Comparison of ENCODE assay signal across 10 mouse cellular contexts in genomic region chr8:122574667-122575251, GRCm38 (mm10). TPM values are rescaled to one million over a fixed set of nuclear protein-coding genes. Genes with fewer than 3 reads are reported as not detected.
DNase-seq lines count a peak whose midpoint lies in the region; ATAC-seq and TF ChIP-seq lines count a peak whose summit lies in the region.
"Had no signal": no experiment of that assay in that cellular context is flagged by ENCODE, and none has a peak within 500 bp of the region (broad histone marks: within the 10 kb centered on the region; RNA-seq: fewer than 3 reads in every experiment).

No protein-coding gene starts in this region.

- DNase-seq in heart, adult 8-10 months (ENCODE audit: low spot score): no peak
- DNase-seq in G1E (ENCODE audit: low spot score): no peak
- DNase-seq in midbrain, embryonic 11.5 days (ENCODE audit: low spot score, missing footprints): peak; percentile 82
- no peak for DNase-seq in cerebellum, adult 2 months
- DNase-seq in urinary bladder, postnatal 10 days (ENCODE audit: low spot score): no peak
- no peak for DNase-seq in cerebellum, postnatal 4 days (ENCODE audit: low spot score in 2 of 2)
- DNase-seq: retina, postnatal 1 day had no signal

- H3K9ac ChIP-seq in heart, embryonic 12.5 days: 0 out of 2 replicates have a peak overlapping the region, but pooled peaks have one; percentile 9
- peak overlapping the region; percentile 83; the same call in 1 of the 2 replicates for H3K9ac ChIP-seq in intestine, embryonic 15.5 days
- H3K9ac ChIP-seq in midbrain, embryonic 11.5 days (ENCODE audit: low read length): no peak overlapping the region

- H3K9me3 ChIP-seq in heart, embryonic 12.5 days (replicated peaks): no peaks in the 10 kb centered on the region
- H3K9me3 ChIP-seq in G1E (replicated peaks): no peaks in the 10 kb centered on the region
- H3K9me3 ChIP-seq in intestine, embryonic 15.5 days: no peaks in the 10 kb centered on the region
- H3K9me3 ChIP-seq in midbrain, embryonic 11.5 days (ENCODE audit: control insufficient read depth, low read length): no peaks in the 10 kb centered on the region

- H3K36me3 ChIP-seq in heart, embryonic 12.5 days: peaks cover 47% of the 10 kb centered on the region
- H3K36me3 ChIP-seq in G1E (replicated peaks): peaks cover 66% of the 10 kb centered on the region
- H3K36me3 ChIP-seq in intestine, embryonic 15.5 days: peaks cover 30% of the 10 kb centered on the region
- peaks cover 22% of the 10 kb centered on the region for H3K36me3 ChIP-seq in midbrain, embryonic 11.5 days (ENCODE audit: control insufficient read depth, insufficient read depth, low read length)

- 0 out of 2 replicates have a peak overlapping the region, but pooled peaks have one; percentile 69 for H3K4me3 ChIP-seq in heart, embryonic 12.5 days
- H3K4me3 ChIP-seq in G1E (ENCODE audit: low read depth, low read length): peak overlapping the region; percentile 87; the same call in 1 of the 2 replicates
- peak overlapping the region; percentile 77 for H3K4me3 ChIP-seq in intestine, embryonic 15.5 days (replicated peaks)
- no peak overlapping the region for H3K4me3 ChIP-seq in midbrain, embryonic 11.5 days (ENCODE audit: low read depth, low read length)
- H3K4me3 ChIP-seq in cerebellum, adult 2 months (replicated peaks; ENCODE audit: insufficient read depth, low read depth, low read length): no peak overlapping the region

- 10% methylated on average over 10 of the region's 10 CpGs for WGBS in heart, embryonic 12.5 days
- WGBS in intestine, embryonic 15.5 days: 24% methylated on average over 10 of the region's 10 CpGs
- 51% methylated on average over 10 of the region's 10 CpGs for WGBS in midbrain, embryonic 11.5 days
- WGBS in cerebellum, adult 2 months: 68% methylated on average over 10 of the region's 10 CpGs

- peaks cover 40% of the 10 kb centered on the region for H3K4me1 ChIP-seq in heart, embryonic 12.5 days (replicated peaks)
- H3K4me1 ChIP-seq in G1E (ENCODE audit: insufficient read depth, low read depth, low read length): peaks cover 78% of the 10 kb centered on the region
- peaks cover 37% of the 10 kb centered on the region for H3K4me1 ChIP-seq in intestine, embryonic 15.5 days (replicated peaks)
- H3K4me1 ChIP-seq in midbrain, embryonic 11.5 days (ENCODE audit: control insufficient read depth, insufficient read depth, low read length): peaks cover 23% of the 10 kb centered on the region
- peaks cover 35% of the 10 kb centered on the region for H3K4me1 ChIP-seq in cerebellum, adult 2 months (ENCODE audit: control insufficient read depth, insufficient read depth, low read length)

- H3K27me3 ChIP-seq in heart, embryonic 12.5 days (replicated peaks): no peaks in the 10 kb centered on the region
- peaks cover 7% of the 10 kb centered on the region; the same call in 1 of the 2 replicates for H3K27me3 ChIP-seq in G1E (ENCODE audit: insufficient read depth, low read length)
- H3K27me3 ChIP-seq in intestine, embryonic 15.5 days (replicated peaks): no peaks in the 10 kb centered on the region
- H3K27me3 ChIP-seq in midbrain, embryonic 11.5 days (ENCODE audit: control insufficient read depth, insufficient read depth, low read length): no peaks in the 10 kb centered on the region
- H3K27me3 ChIP-seq in cerebellum, adult 2 months (ENCODE audit: control insufficient read depth, insufficient read depth, low read length): no peaks in the 10 kb centered on the region

- H3K4me2 ChIP-seq in heart, embryonic 12.5 days: peak overlapping the region; percentile 87
- peak overlapping the region; percentile 81 for H3K4me2 ChIP-seq in intestine, embryonic 15.5 days (replicated peaks)
- no peak overlapping the region; the same call in 1 of the 2 replicates for H3K4me2 ChIP-seq in midbrain, embryonic 11.5 days

- ATAC-seq in heart, embryonic 12.5 days (ENCODE audit: insufficient number of reproducible peaks, low FRiP score): no peak
- ATAC-seq in G1E (ENCODE audit: extremely low read depth, insufficient number of reproducible peaks, low FRiP score, poor library complexity, severe bottlenecking): no peak
- peak; percentile 68 for ATAC-seq in intestine, embryonic 15.5 days
- ATAC-seq in midbrain, embryonic 11.5 days (ENCODE audit: low FRiP score): no peak

- H3K27ac ChIP-seq in heart, embryonic 12.5 days (ENCODE audit: poor library complexity, severe bottlenecking): peak overlapping the region; percentile 31; the same call in 1 of the 2 replicates
- peak overlapping the region; percentile 85 for H3K27ac ChIP-seq in intestine, embryonic 15.5 days
- no peak overlapping the region for H3K27ac ChIP-seq in midbrain, embryonic 11.5 days (ENCODE audit: low read depth, low read length)
- no peak overlapping the region for H3K27ac ChIP-seq in cerebellum, adult 2 months (ENCODE audit: insufficient read depth, low read length)
- H3K27ac ChIP-seq: left cerebral cortex, adult 2 months had no signal

- TF ChIP-seq POLR2A in cerebellum, adult 2 months (IDR thresholded peaks at IDR 0.05; ENCODE audit: borderline replicate concordance, insufficient read depth, low read length): no peak

- no peak for TF ChIP-seq CTCF in G1E (IDR thresholded peaks at IDR 0.05; ENCODE audit: low read depth, low read length)
- TF ChIP-seq CTCF in cerebellum, adult 2 months (IDR thresholded peaks at IDR 0.05; ENCODE audit: borderline replicate concordance, insufficient read depth, low read depth, low read length): no peak

RNA-seq across cellular contexts. Expression of gene Aprt, which starts 1.9 kb away (rescaled TPM):
- polyA plus RNA-seq in heart, embryonic 12.5 days (2016; fragmentation: Nextera tagmentation; extraction: Ambion mirVana): 209 and 232 TPM in 2 replicates
- total RNA-seq in heart, adult 8-10 months (2022): 10 to 100 TPM; 39.5 to 50.6 (median 44.3) TPM
- total RNA-seq in G1E (2014; fragmentation: Nextera tagmentation) (110 and 112 TPM in 2 replicates), G1E (2017) (100.0 and 146 TPM in 2 replicates)
- 207 and 389 TPM in 2 replicates for polyA plus RNA-seq in G1E (2012)
- 545 and 612 TPM in 2 replicates for polyA plus RNA-seq in intestine, embryonic 15.5 days (2015; fragmentation: Nextera tagmentation; extraction: Ambion mirVana)
- 176 and 195 TPM in 2 replicates for polyA plus RNA-seq in midbrain, embryonic 11.5 days (2014; fragmentation: Nextera tagmentation; extraction: Ambion mirVana)
- 52.9 and 57.4 TPM in 2 replicates for polyA plus RNA-seq in cerebellum, adult 2 months (2012; rRNA removed)

RNA-seq across cellular contexts. Expression of gene Cdt1, which starts 6.9 kb away (rescaled TPM):
- 36.9 and 38.9 TPM in 2 replicates for polyA plus RNA-seq in heart, embryonic 12.5 days (2016; fragmentation: Nextera tagmentation; extraction: Ambion mirVana)
- 1 to 10 TPM; 1.9 to 2.4 (median 2.2) TPM for total RNA-seq in heart, adult 8-10 months (2022)
- total RNA-seq in G1E (2014; fragmentation: Nextera tagmentation) (70.8 and 71.7 TPM in 2 replicates), G1E (2017) (46.9 and 49.9 TPM in 2 replicates)
- 375 and 441 TPM in 2 replicates for polyA plus RNA-seq in G1E (2012)
- polyA plus RNA-seq in intestine, embryonic 15.5 days (2015; fragmentation: Nextera tagmentation; extraction: Ambion mirVana): 40.3 and 41.8 TPM in 2 replicates
- polyA plus RNA-seq in midbrain, embryonic 11.5 days (2014; fragmentation: Nextera tagmentation; extraction: Ambion mirVana): 25.7 and 35.8 TPM in 2 replicates
- 7.6 and 8.8 TPM in 2 replicates for polyA plus RNA-seq in cerebellum, adult 2 months (2012; rRNA removed)

RNA-seq across cellular contexts. Expression of gene Piezo1, which starts 23.6 kb away (rescaled TPM):
- 25.5 and 27.8 TPM in 2 replicates for polyA plus RNA-seq in heart, embryonic 12.5 days (2016; fragmentation: Nextera tagmentation; extraction: Ambion mirVana)
- total RNA-seq in heart, adult 8-10 months (2022): 10 to 100 TPM; 13.2 to 17.4 (median 13.7) TPM
- total RNA-seq in G1E (2014; fragmentation: Nextera tagmentation) (77.0 and 95.3 TPM in 2 replicates), G1E (2017) (24.9 and 26.0 TPM in 2 replicates)
- polyA plus RNA-seq in G1E (2012): 69.6 and 79.4 TPM in 2 replicates
- polyA plus RNA-seq in intestine, embryonic 15.5 days (2015; fragmentation: Nextera tagmentation; extraction: Ambion mirVana): 10.8 and 12.2 TPM in 2 replicates
- 2.8 and 4.3 TPM in 2 replicates for polyA plus RNA-seq in midbrain, embryonic 11.5 days (2014; fragmentation: Nextera tagmentation; extraction: Ambion mirVana)
- polyA plus RNA-seq in cerebellum, adult 2 months (2012; rRNA removed): 4.2 and 4.5 TPM in 2 replicates

RNA-seq across cellular contexts. Expression of gene Galns, which starts 36.5 kb away (rescaled TPM):
- polyA plus RNA-seq in heart, embryonic 12.5 days (2016; fragmentation: Nextera tagmentation; extraction: Ambion mirVana): 12.7 and 13.5 TPM in 2 replicates
- 1 to 10 TPM; 3.5 to 5.2 (median 4.4) TPM for total RNA-seq in heart, adult 8-10 months (2022)
- total RNA-seq in G1E (2014; fragmentation: Nextera tagmentation) (5.0 and 6.0 TPM in 2 replicates), G1E (2017) (7.6 and 7.9 TPM in 2 replicates)
- 2.9 and 3.0 TPM in 2 replicates for polyA plus RNA-seq in G1E (2012)
- polyA plus RNA-seq in intestine, embryonic 15.5 days (2015; fragmentation: Nextera tagmentation; extraction: Ambion mirVana): 17.1 and 18.8 TPM in 2 replicates
- polyA plus RNA-seq in midbrain, embryonic 11.5 days (2014; fragmentation: Nextera tagmentation; extraction: Ambion mirVana): 6.0 and 6.4 TPM in 2 replicates
- 8.5 and 8.7 TPM in 2 replicates for polyA plus RNA-seq in cerebellum, adult 2 months (2012; rRNA removed)

RNA-seq across cellular contexts. Expression of gene Trappc2l, which starts 36.7 kb away (rescaled TPM):
- polyA plus RNA-seq in heart, embryonic 12.5 days (2016; fragmentation: Nextera tagmentation; extraction: Ambion mirVana): 45.1 and 45.8 TPM in 2 replicates
- 10 to 100 TPM; 62.8 to 66.2 (median 63.3) TPM for total RNA-seq in heart, adult 8-10 months (2022)
- total RNA-seq in G1E (2014; fragmentation: Nextera tagmentation) (19.5 and 31.8 TPM in 2 replicates), G1E (2017) (32.2 and 40.4 TPM in 2 replicates)
- 0.43 and 0.75 TPM in 2 replicates for polyA plus RNA-seq in G1E (2012)
- 58.0 and 76.0 TPM in 2 replicates for polyA plus RNA-seq in intestine, embryonic 15.5 days (2015; fragmentation: Nextera tagmentation; extraction: Ambion mirVana)
- 43.0 and 43.7 TPM in 2 replicates for polyA plus RNA-seq in midbrain, embryonic 11.5 days (2014; fragmentation: Nextera tagmentation; extraction: Ambion mirVana)
- polyA plus RNA-seq in cerebellum, adult 2 months (2012; rRNA removed): 199 and 206 TPM in 2 replicates

Comparison
In these comparisons a context has a peak if more than half of its experiments do, and no peak if none do; other contexts are left out.
1. H3K27ac ChIP-seq: peak in heart, embryonic 12.5 days (single experiment) and intestine, embryonic 15.5 days (single experiment); none in midbrain, embryonic 11.5 days (single experiment) and cerebellum, adult 2 months (single experiment).
2. H3K4me3 ChIP-seq: peak in heart, embryonic 12.5 days (single experiment), G1E (single experiment) and intestine, embryonic 15.5 days (single experiment); none in midbrain, embryonic 11.5 days (single experiment) and cerebellum, adult 2 months (single experiment).